Mouse (Mus musculus) myocyte (in vitro differentiated cells): ENCODE results near the gene Ndufa11.

Source experiments
- POLR2A ChIP-seq: IDR thresholded peaks from one replicate; pipeline ENCODE4 v1.6.1; 2011; ENCODE audit warnings: low read depth, mild to moderate bottlenecking, control low read depth, moderate library complexity; ENCODE audit not compliant: insufficient read length
- TCF12 ChIP-seq: IDR thresholded peaks from one replicate; pipeline ENCODE4 v1.6.1; 2011; ENCODE audit warnings: mild to moderate bottlenecking, control low read depth; ENCODE audit not compliant: poor library complexity, insufficient read depth, severe bottlenecking

DNA sequence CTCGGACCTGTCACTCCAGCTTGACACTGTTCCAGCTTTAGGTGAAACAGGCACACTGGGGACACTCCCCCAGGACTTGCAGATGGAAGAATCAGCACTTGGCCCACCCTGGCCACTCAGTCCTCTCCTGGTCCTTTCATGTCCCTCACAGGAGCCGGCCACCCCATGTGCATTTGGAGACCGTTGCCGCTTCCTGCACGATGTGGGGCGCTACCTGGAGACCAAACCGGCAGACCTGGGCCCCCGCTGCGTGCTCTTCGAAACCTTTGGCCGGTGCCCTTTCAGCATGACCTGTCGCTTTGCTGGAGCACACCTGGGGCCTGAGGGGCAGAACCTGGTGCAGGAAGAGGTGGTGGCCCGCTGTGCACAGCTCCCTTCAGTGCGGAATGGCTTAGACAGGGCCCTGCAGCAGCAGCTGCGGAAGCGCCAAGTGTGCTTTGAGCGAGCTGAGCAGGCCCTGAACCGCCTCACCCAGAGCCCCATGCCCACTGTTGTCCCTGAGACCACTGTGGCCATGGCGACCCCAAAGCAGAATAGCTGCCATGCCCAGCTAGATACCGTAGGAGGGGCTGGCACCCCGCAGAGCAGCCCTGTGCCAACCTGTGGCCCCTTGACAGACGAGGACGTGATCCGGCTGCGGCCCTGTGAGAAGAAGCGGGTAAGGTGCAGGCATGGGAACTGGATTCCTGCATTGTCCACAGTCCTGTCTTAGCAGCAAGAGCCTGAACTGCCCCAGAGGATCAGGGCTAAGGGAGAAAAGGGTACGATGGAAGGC lies 49.3 kb downstream of the Ndufa11 start:
- TF ChIP-seq POLR2A (no peak), TCF12 (no peak)
